Mouse (Mus musculus) heart, embryonic 16.5 days (tissue): Measurements from ENCODE around the gene Araf. TPM values are rescaled to one million over a fixed set of nuclear protein-coding genes. Genes with fewer than 3 reads are reported as not detected.

Source experiments
- ATAC-seq: fragments of 200-750 bp; cut with Nextera tagmentation; replicated peaks from 2 replicates; pipeline ENCODE4 v1.8.0; 2017; ENCODE audit warnings: moderate number of reproducible peaks; ENCODE audit not compliant: insufficient read depth, low FRiP score; ENCODE audit errors: extremely low read depth
- H3K27ac ChIP-seq: fragments of 300-500 bp; sonication (generic); 2 replicates; pipeline ENCODE4 v1.5.1; 2014; ENCODE audit warnings: mild to moderate bottlenecking, low read length, control low read depth, moderate library complexity
- H3K27me3 ChIP-seq: fragments of 300-500 bp; sonication (generic); 2 replicates; pipeline ENCODE4 v1.6.1; 2014; ENCODE audit warnings: low read length, mixed read lengths; ENCODE audit not compliant: control insufficient read depth, insufficient read depth
- H3K36me3 ChIP-seq: fragments of 300-500 bp; sonication (generic); 2 replicates; pipeline ENCODE4 v1.6.1; 2014; ENCODE audit not compliant: control insufficient read depth, insufficient read depth
- H3K4me1 ChIP-seq: fragments of 300-500 bp; sonication (generic); 2 replicates; pipeline ENCODE4 v1.6.1; 2014; ENCODE audit warnings: low read length, mixed read lengths; ENCODE audit not compliant: control insufficient read depth, insufficient read depth
- H3K4me2 ChIP-seq: fragments of 300-500 bp; sonication (generic); 2 replicates; pipeline ENCODE4 v1.6.1; 2014; ENCODE audit warnings: low read depth, mild to moderate bottlenecking, control low read depth, low read length
- H3K4me3 ChIP-seq: fragments of 300-500 bp; sonication (generic); 2 replicates; pipeline ENCODE4 v1.5.1; 2014; ENCODE audit warnings: mild to moderate bottlenecking, control low read depth, low read length
- H3K9ac ChIP-seq: fragments of 300-500 bp; sonication (generic); 2 replicates; pipeline ENCODE4 v1.6.1; 2014; ENCODE audit warnings: low read length, control low read depth
- H3K9me3 ChIP-seq: fragments of 300-500 bp; sonication (generic); replicated peaks from 2 replicates; pipeline ENCODE4 v1.6.1; 2016; ENCODE audit warnings: low read length; ENCODE audit not compliant: control insufficient read depth
- WGBS: fragments of 180-500 bp; shearing (Covaris S2); extraction: QIAGEN DNeasy Blood & Tissue Kit; methylation state at CpG from one replicate; pipeline ENCODE4 v1.1.7; 2014; 5-methylcytosine and 5-hydroxymethylcytosine counted together
- polyA plus RNA-seq: library from polyadenylated mRNA; unstranded; fragments of >200 nt; fragmentation: Nextera tagmentation; extraction: Ambion mirVana; gene quantifications from 2 replicates; pipeline ENCODE4 v1.2.1, GENCODE M21; 2015

Gene Araf
- polyA plus RNA-seq, 1 experiment from 2014 or later, result 113 TPM

DNA sequence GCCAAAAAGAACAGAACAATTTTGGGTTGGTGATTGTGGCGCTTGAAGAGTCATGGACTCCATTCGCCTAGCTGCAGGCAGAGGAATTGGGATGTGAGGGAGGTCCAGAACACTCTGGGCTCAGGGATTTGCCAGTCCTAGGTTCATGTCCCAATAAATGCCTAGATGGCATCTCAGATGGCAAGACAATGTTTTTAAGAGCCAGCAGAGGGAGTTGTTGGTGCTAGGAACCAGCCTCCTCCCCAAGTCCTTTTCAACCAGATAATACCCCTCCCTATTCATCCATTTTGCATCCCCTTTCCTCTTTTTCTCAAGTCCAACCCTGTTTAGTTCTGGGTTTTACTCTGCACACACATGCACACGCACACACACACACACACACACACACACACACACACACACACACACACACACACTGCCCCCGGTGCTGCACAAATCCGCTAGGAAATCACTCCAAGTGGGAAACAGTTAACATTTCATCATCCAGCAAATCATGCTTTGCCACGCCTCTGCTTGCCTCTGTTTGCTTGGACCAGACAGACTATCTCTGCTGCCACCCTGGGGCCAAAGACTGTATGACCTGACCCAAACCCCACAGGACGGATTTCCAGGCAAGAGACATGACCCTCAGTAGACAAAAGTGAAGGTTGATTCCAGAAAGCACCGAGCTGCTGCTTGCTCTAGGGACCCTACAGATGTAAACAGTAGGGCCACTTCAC, 22.3 kb downstream of the Araf start:
- H3K4me2 ChIP-seq, result peak overlapping the region; percentile 85
- H3K9me3 ChIP-seq, result no peaks in the 10 kb centered on the region
- H3K9ac ChIP-seq, result peak overlapping the region; percentile 60
- no peaks in the 10 kb centered on the region for H3K27me3 ChIP-seq
- WGBS, result 35% methylated on average over 8 of the region's 8 CpGs
- ATAC-seq, result peak; percentile 67; the same call in 1 of the 2 replicates
- H3K36me3 ChIP-seq, result no peaks in the 10 kb centered on the region
- H3K4me3 ChIP-seq, result peak overlapping the region; percentile 55
- H3K4me1 ChIP-seq, result no peaks in the 10 kb centered on the region
- H3K27ac ChIP-seq, result peak overlapping the region; percentile 63

- Histone ChIP-seq H3K27me3 (no peaks in the 10 kb centered on the region), H3K27ac (no peak overlapping the region; the same call in 1 of the 2 replicates), H3K4me1 (no peaks in the 10 kb centered on the region), H3K9ac (no peak overlapping the region), H3K4me2 (peak overlapping the region; percentile 21; the same call in 1 of the 2 replicates), H3K9me3 (no peaks in the 10 kb centered on the region), H3K4me3 (peak overlapping the region; percentile 16; the same call in 1 of the 2 replicates), H3K36me3 (no peaks in the 10 kb centered on the region)
- 10% methylated on average over 5 of the region's 5 CpGs for WGBS
- peak; percentile 91 for ATAC-seq
Observed at GRCm38 (mm10) chrX:20828934-20829333, 31.3 kb downstream of the Araf start.

- 85% methylated on average over 3 of the region's 3 CpGs for WGBS
- Histone ChIP-seq H3K4me2 (no peak overlapping the region), H3K4me3 (no peak overlapping the region), H3K4me1 (no peaks in the 10 kb centered on the region), H3K9me3 (no peaks in the 10 kb centered on the region), H3K36me3 (peaks cover 3% of the 10 kb centered on the region; the same call in 1 of the 2 replicates), H3K27me3 (no peaks in the 10 kb centered on the region), H3K27ac (no peak overlapping the region), H3K9ac (no peak overlapping the region)
- ATAC-seq, result no peak
Observed at GRCm38 (mm10) chrX:20847232-20847631, 49.6 kb downstream of the Araf start.

DNA sequence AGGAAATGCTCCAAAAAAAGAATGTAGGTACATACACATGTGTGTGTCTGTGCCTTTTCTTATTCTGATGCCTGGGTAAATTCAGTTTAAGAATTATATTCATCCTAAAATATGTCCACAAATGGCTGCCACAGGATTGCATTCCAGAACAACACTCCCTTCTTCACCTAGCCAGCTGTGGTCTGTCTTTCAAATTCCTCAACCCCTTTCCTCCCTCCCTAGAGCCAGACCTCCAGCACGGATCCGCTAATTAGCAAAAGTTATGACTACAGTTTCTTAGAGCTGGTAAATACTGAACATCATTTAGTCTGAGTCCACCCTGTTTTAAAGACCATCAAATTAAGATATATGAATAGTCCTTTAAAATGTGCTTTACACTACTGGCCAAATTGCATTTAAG, 50.2 kb downstream of the Araf start:
- Histone ChIP-seq H3K27me3 (no peaks in the 10 kb centered on the region), H3K9me3 (no peaks in the 10 kb centered on the region), H3K4me3 (peak overlapping the region; percentile 37), H3K9ac (no peak overlapping the region), H3K4me1 (no peaks in the 10 kb centered on the region), H3K4me2 (peak overlapping the region; percentile 48), H3K27ac (peak overlapping the region; percentile 25; the same call in 1 of the 2 replicates), H3K36me3 (peaks cover 3% of the 10 kb centered on the region; the same call in 1 of the 2 replicates)
- ATAC-seq, result no peak
- 14% methylated on average over 2 of the region's 2 CpGs for WGBS

DNA sequence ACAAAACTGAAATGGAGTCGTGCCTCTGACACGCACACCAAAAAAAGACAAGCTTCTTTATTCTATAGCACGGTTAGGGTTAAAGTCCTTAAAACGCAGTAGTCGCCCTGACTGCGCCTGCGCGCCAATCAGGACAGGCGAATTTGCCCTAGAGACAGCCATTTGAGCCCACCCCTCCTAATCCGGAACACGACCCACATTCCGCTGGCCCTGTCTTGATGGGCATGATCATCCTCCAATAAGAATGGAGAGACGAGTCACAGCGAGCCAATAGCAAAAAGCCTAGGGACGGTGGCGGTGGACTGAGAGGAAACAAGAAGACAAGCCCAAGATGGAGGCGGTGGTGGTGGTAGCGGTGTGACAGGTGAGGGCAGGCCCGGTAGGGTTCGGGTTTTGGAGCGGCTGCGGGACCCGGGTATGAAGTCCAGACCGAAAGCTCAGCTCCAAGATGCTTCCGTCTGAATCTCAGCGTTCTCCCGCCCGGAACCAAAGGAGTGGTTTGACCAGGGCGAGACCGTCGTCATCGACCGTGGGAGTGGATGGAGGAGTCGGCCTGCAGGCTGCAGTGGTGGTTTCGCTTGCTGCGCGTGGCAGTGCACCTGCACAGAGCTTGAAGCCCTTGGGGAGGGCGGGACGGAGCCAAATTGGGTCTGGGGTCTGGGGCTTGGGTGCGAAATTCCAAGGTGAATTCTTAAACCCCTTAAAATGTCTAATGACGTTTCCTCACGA, 50.8 kb downstream of the Araf start:
- Histone ChIP-seq H3K36me3 (peaks cover 3% of the 10 kb centered on the region; the same call in 1 of the 2 replicates), H3K4me2 (peak overlapping the region; percentile 79), H3K4me3 (peak overlapping the region; percentile 74), H3K27ac (peak overlapping the region; percentile 54), H3K9ac (peak overlapping the region; percentile 84), H3K27me3 (no peaks in the 10 kb centered on the region), H3K4me1 (no peaks in the 10 kb centered on the region), H3K9me3 (no peaks in the 10 kb centered on the region)
- WGBS, result 12% methylated on average over 42 of the region's 42 CpGs
- peak; percentile 98 for ATAC-seq

DNA sequence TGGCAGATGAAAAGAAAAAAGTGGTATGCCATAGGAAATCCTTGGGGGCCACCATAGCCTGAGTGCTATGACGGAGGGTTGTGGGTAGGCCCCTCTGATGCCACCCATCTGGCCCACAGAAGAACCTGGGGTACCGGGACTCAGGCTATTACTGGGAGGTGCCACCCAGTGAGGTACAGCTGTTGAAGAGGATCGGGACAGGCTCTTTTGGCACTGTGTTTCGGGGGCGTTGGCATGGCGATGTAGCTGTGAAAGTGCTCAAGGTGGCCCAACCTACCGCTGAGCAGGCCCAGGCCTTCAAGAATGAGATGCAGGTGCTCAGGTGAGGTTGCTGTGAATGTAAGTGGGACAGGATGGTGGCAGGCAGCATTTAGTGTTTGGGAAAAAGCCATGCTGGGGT, 56.2 kb downstream of the Araf start:
- Histone ChIP-seq H3K36me3 (peaks cover 15% of the 10 kb centered on the region; the same call in 1 of the 2 replicates), H3K27ac (no peak overlapping the region), H3K27me3 (no peaks in the 10 kb centered on the region), H3K4me3 (no peak overlapping the region), H3K9me3 (no peaks in the 10 kb centered on the region), H3K4me2 (no peak overlapping the region), H3K4me1 (no peaks in the 10 kb centered on the region), H3K9ac (no peak overlapping the region)
- ATAC-seq, result no peak
- WGBS, result 87% methylated on average over 7 of the region's 7 CpGs

DNA sequence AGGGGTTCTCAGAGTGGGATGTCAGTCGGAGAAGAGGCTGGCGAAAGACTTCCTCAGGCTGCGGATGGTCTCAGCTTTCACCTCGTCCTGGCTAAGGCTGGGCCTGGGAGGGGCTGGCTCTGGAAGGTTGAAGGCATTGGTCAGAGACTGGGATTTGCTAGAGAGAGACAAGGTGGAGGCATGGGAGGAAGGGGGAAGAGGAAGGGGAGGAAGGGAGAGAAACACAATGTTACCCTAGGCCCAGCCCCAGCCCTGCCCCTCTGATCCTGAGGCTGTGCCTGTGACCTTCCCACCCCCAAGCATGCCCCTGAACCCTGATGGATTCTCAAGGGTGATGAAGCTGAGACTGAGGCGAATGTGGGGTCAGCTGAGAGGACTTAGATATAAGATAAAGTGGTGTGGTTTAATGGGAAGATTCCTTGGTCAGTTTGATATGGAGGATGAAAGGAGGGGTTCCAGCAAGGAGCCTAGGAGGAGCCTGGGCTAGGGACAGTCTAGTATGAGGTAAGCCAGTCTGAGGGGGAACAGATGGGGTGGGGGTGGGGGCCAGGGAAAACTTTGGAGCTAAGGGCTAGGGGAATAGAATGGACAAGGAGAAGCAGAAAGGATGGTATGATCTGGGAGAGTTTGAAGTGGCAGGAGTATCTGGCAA, 64.0 kb downstream of the Araf start:
- peaks cover 8% of the 10 kb centered on the region; the same call in 1 of the 2 replicates for H3K36me3 ChIP-seq
- H3K9ac ChIP-seq, result no peak overlapping the region
- no peaks in the 10 kb centered on the region; the same call in 1 of the 2 replicates for H3K9me3 ChIP-seq
- no peaks in the 10 kb centered on the region for H3K27me3 ChIP-seq
- 0 out of 2 replicates have a peak, but pooled peaks have one; percentile 5 for ATAC-seq
- WGBS, result 50% methylated on average over 5 of the region's 5 CpGs
- no peak overlapping the region for H3K27ac ChIP-seq
- no peak overlapping the region for H3K4me2 ChIP-seq
- H3K4me1 ChIP-seq, result peaks cover 11% of the 10 kb centered on the region
- H3K4me3 ChIP-seq, result no peak overlapping the region

GRCm38 (mm10) chrX:20862105-20863065, 64.8 kb downstream of the Araf start:
- Histone ChIP-seq H3K4me1 (peaks cover 11% of the 10 kb centered on the region), H3K9me3 (no peaks in the 10 kb centered on the region; the same call in 1 of the 2 replicates), H3K4me2 (peak overlapping the region; percentile 37; the same call in 1 of the 2 replicates), H3K4me3 (no peak overlapping the region), H3K27me3 (no peaks in the 10 kb centered on the region), H3K36me3 (peaks cover 5% of the 10 kb centered on the region; the same call in 1 of the 2 replicates), H3K9ac (peak overlapping the region; percentile 50), H3K27ac (no peak overlapping the region)
- 23% methylated on average over 26 of the region's 29 CpGs for WGBS
- peak; percentile 20; the same call in 1 of the 2 replicates for ATAC-seq
